Mouse (Mus musculus): ENCODE results near the gene Rbms1. TPM values are rescaled to one million over a fixed set of nuclear protein-coding genes. Genes with fewer than 3 reads are reported as not detected.

Rbms1 gene
- total RNA-seq, 2 experiments from 2014 or later = 12.1 to 17.5 TPM

GRCm38 (mm10) chr2:60774501-60774900, 188.5 kb downstream of the Rbms1 start:
- DNase-seq (ENCODE audit: low spot score in 2 of 2) = no peak
- Histone ChIP-seq H3K27ac (no peak overlapping the region), H3K4me3 (no peak overlapping the region)
- TF ChIP-seq CTCF (conservative IDR thresholded peaks at IDR 0.05) = no peak

GRCm38 (mm10) chr2:60773592-60773991, 189.4 kb downstream of the Rbms1 start:
- Histone ChIP-seq H3K27ac (no peak overlapping the region), H3K4me3 (no peak overlapping the region)
- no peak for DNase-seq (ENCODE audit: low spot score in 2 of 2)
- no peak for TF ChIP-seq CTCF (conservative IDR thresholded peaks at IDR 0.05)

GRCm38 (mm10) chr2:60766420-60766819, 196.6 kb downstream of the Rbms1 start:
- no peak overlapping the region for H3K4me3 ChIP-seq
- no peak for TF ChIP-seq CTCF (conservative IDR thresholded peaks at IDR 0.05)
- no peak overlapping the region for H3K27ac ChIP-seq
- DNase-seq (ENCODE audit: low spot score in 2 of 2) = no peak

- Histone ChIP-seq H3K27ac (no peak overlapping the region), H3K4me3 (no peak overlapping the region)
- no peak for DNase-seq (ENCODE audit: low spot score in 2 of 2)
- no peak for TF ChIP-seq CTCF (conservative IDR thresholded peaks at IDR 0.05)
These were observed 206.8 kb downstream of the Rbms1 start for GRCm38 (mm10) chr2:60756218-60756617.

GRCm38 (mm10) chr2:60755101-60755500, 207.9 kb downstream of the Rbms1 start:
- Histone ChIP-seq H3K27ac (no peak overlapping the region), H3K4me3 (no peak overlapping the region)
- no peak for TF ChIP-seq CTCF (conservative IDR thresholded peaks at IDR 0.05)
- DNase-seq (ENCODE audit: low spot score in 2 of 2) = no peak

- no peak overlapping the region for H3K4me3 ChIP-seq
- DNase-seq (ENCODE audit: low spot score in 2 of 2) = no peak
- no peak for TF ChIP-seq CTCF (conservative IDR thresholded peaks at IDR 0.05)
- H3K27ac ChIP-seq = no peak overlapping the region
These were observed 211.7 kb downstream of the Rbms1 start for GRCm38 (mm10) chr2:60751274-60751673.

GRCm38 (mm10) chr2:60750591-60750990, 212.4 kb downstream of the Rbms1 start:
- Histone ChIP-seq H3K4me3 (no peak overlapping the region), H3K27ac (no peak overlapping the region)
- no peak for DNase-seq (ENCODE audit: low spot score in 2 of 2)
- TF ChIP-seq CTCF (conservative IDR thresholded peaks at IDR 0.05) = no peak

- peak; percentile 61 for TF ChIP-seq CTCF (conservative IDR thresholded peaks at IDR 0.05)
- no peak overlapping the region for H3K4me3 ChIP-seq
- H3K27ac ChIP-seq = no peak overlapping the region
- no peak for DNase-seq (ENCODE audit: low spot score in 2 of 2)
These were observed 214.4 kb downstream of the Rbms1 start for GRCm38 (mm10) chr2:60748585-60748984.

GRCm38 (mm10) chr2:60747590-60747989, 215.4 kb downstream of the Rbms1 start:
- peak; percentile 31; the same call in 1 of the 2 replicates for TF ChIP-seq CTCF (conservative IDR thresholded peaks at IDR 0.05)
- Histone ChIP-seq H3K4me3 (no peak overlapping the region), H3K27ac (no peak overlapping the region)
- DNase-seq (ENCODE audit: low spot score in 2 of 2) = no peak

- no peak for DNase-seq (ENCODE audit: low spot score in 2 of 2)
- TF ChIP-seq CTCF (conservative IDR thresholded peaks at IDR 0.05) = no peak
- no peak overlapping the region for H3K4me3 ChIP-seq
- H3K27ac ChIP-seq = no peak overlapping the region
These were observed 218.3 kb downstream of the Rbms1 start for GRCm38 (mm10) chr2:60744674-60745073.

GRCm38 (mm10) chr2:60739389-60740137, 223.4 kb downstream of the Rbms1 start:
- no peak for DNase-seq (ENCODE audit: low spot score in 2 of 2)
- Histone ChIP-seq H3K27ac (no peak overlapping the region), H3K4me3 (no peak overlapping the region)
- no peak for TF ChIP-seq CTCF (conservative IDR thresholded peaks at IDR 0.05)

GRCm38 (mm10) chr2:60730929-60731328, 232.1 kb downstream of the Rbms1 start:
- peak; percentile 63 for TF ChIP-seq CTCF (conservative IDR thresholded peaks at IDR 0.05)
- no peak overlapping the region for H3K27ac ChIP-seq
- no peak for DNase-seq (ENCODE audit: low spot score in 2 of 2)
- no peak overlapping the region for H3K4me3 ChIP-seq

GRCm38 (mm10) chr2:60730024-60730423, 233.0 kb downstream of the Rbms1 start:
- H3K4me3 ChIP-seq = no peak overlapping the region

GRCm38 (mm10) chr2:60728902-60729585, 233.9 kb downstream of the Rbms1 start:
- no peak for TF ChIP-seq CTCF (conservative IDR thresholded peaks at IDR 0.05)
- no peak overlapping the region for H3K27ac ChIP-seq
- DNase-seq (ENCODE audit: low spot score in 2 of 2) = no peak
- H3K4me3 ChIP-seq = no peak overlapping the region

More at GRCm38 (mm10) chr2:60730024-60730423, 233.0 kb downstream of the Rbms1 start:
- no peak for DNase-seq (ENCODE audit: low spot score in 2 of 2)
- no peak overlapping the region for H3K27ac ChIP-seq
- no peak for TF ChIP-seq CTCF (conservative IDR thresholded peaks at IDR 0.05)

Data from layer of hippocampus, adult 2 months (tissue).